Mouse (Mus musculus) gastrocnemius, adult 8-10 months (tissue): ENCODE measurements around the gene Lsm14b. TPM values are rescaled to one million over a fixed set of nuclear protein-coding genes. Genes with fewer than 3 reads are reported as not detected.
A peak's percentile ranks its signal among the peaks of the same experiment; 100 is the strongest.

Experiments
- DNase-seq, 2 experiments: peaks; one replicate each; pipeline ENCODE4 v3.0.0; 2022; ENCODE audit warnings: low spot score in 2 of 2
- total RNA-seq, 4 experiments: library from RNA; stranded (reverse); gene quantifications; 2 replicates each; pipeline ENCODE4 v1.2.4; 2022

Gene Lsm14b
- total RNA-seq, 4 experiments from 2014 or later, result 48.2 to 51.7 (median 50.2) TPM

GRCm38 (mm10) chr2:180051986-180052733 lies 27.4 kb downstream of the Lsm14b start:
- DNase-seq, result no peak

GRCm38 (mm10) chr2:180053001-180053400 lies 28.2 kb downstream of the Lsm14b start:
- peak in 1 of 2 experiments; percentile 20 for DNase-seq

- no peak for DNase-seq
These were observed 38.7 kb downstream of the Lsm14b start for GRCm38 (mm10) chr2:180063338-180064131.

GRCm38 (mm10) chr2:180069770-180070480 lies 45.1 kb downstream of the Lsm14b start:
- DNase-seq, result no peak

- peak; percentile 90 to 94 for DNase-seq
These were observed 46.0 kb downstream of the Lsm14b start, which contains the start of gene Mtg2 for GRCm38 (mm10) chr2:180070481-180071453. Mtg2 (plus strand) TSS chr2:180070588.

DNA sequence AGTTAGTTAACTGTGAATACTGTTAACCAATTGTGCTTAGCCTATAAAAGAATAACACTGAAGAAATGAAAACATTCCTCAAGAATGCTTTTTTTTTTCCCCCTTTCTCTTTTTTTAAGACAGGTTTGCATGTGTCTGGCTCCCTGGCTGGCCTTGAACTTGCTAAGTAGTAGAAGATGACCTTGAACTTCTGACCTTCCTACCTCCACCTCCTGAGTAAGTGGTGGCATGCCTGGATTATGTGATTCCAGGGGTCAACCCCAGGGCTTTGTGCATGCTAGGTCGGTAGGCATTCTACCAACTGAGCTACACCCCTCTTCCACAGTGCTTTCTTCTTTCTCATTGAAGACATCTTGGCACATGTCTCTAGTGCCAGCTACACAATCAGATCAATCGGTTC lies 46.9 kb downstream of the Lsm14b start:
- no peak for DNase-seq

DNA sequence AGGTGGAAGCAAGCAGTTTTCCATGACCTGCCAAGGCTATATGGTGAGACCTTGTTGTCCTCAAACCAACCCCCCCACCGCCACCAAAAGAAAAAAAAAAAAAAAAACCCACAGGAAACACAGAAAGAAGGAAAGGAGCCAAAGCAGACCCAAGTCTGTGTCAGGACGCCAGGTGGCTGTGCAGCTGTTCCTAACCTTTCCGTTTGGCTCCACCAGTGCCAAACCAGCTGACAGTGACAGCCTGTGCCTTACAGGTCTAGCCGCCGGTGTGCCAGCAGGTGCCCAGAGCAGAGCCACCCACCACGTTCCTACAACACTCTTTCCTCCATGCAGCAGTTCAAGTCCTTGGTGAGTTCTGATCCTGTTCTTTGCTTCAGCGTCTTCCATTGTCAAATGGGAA lies 48.1 kb downstream of the Lsm14b start:
- no peak for DNase-seq

- no peak for DNase-seq
These were observed 52.8 kb downstream of the Lsm14b start for GRCm38 (mm10) chr2:180077622-180078021.

DNA sequence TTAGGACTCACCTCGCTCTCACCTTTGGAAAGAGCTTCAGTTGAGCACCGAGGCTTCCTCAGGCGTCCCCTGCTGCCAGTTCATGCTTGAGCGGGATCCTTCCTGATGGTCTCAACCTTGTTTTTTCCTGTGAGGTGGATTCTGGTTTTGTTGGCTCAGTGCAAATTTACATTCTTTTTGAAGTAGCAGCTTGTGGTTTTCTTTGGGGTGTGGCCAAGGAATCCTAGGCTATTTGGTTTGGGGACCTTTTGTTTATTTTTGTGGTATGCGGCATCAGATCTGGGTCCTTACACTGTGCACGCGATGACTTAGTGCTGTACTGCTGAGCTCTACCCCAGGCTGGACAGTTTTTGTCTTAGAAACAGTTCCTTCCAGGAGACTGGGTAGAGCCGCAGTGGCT lies 55.9 kb downstream of the Lsm14b start:
- no peak for DNase-seq

DNA sequence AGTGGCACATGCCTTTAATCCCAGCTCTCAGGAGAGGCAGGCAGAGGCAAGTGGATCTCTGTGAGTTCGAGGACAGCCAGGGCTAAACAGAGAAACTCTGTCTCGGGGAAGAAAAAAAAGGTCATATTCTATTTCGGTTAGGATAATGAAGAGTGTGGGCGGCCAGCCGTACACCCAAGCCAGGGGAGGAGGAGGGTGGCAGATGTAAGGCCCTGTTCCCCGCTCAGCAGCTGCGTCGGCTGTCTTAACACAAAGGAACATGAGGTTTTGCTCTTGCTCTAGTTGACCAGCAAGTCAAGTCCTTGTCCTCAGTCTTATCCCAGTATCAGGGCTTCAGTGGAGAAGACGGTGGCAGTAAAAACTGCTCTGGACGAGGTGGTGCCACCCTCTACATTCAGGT lies 58.3 kb downstream of the Lsm14b start:
- no peak for DNase-seq

DNA sequence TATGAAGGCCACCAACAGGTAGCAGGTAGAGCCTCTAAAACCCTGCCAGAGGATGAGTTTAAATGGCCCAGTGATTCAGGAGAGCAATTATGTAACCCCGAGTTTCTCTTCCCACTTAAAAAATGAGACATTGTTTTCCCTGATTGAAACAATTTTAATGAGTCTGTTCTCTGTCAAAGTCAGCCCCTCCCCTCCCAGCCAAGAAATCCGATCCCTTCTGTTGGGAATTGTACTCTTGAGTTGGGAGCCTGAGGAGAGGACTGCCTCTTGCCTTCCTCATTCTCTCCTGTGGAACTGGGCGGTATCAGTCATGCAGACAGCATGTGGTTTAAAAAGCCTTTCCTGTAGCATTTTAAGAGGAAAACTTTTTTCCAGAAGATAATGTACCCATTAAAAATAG lies 59.8 kb downstream of the Lsm14b start:
- no peak for DNase-seq

Other genes with a start within 250 kb of the Lsm14b start
- gene Taf4, start 48.3 kb upstream of the Lsm14b start, total RNA-seq, result 1 to 10 TPM; 7.2 to 9.6 (median 8.8) TPM
- 100 to 1,000 TPM; 137 to 165 (median 152) TPM for gene Psma7, start 17.4 kb downstream of the Lsm14b start, total RNA-seq
- gene Ss18l1, start 17.5 kb downstream of the Lsm14b start, total RNA-seq, result 1 to 10 TPM; 1.8 to 2.5 (median 2.1) TPM
- gene Mtg2, start 45.6 kb downstream of the Lsm14b start, total RNA-seq, result 10 to 100 TPM; 14.1 to 17.9 (median 16.3) TPM
- gene Hrh3, start 79.5 kb downstream of the Lsm14b start, total RNA-seq, result not detected
- gene Osbpl2, start 94.3 kb downstream of the Lsm14b start, total RNA-seq, result 10 to 100 TPM; 16.6 to 19.2 (median 18.1) TPM
- 100 to 1,000 TPM; 124 to 131 (median 129) TPM for gene Adrm1, start 146.5 kb downstream of the Lsm14b start, total RNA-seq
- 10 to 100 TPM; 10.8 to 16.5 (median 13.8) TPM for gene Lama5, start 200.9 kb downstream of the Lsm14b start, total RNA-seq
- 100 to 1,000 TPM; 348 to 580 (median 436) TPM for gene Rps21, start 232.4 kb downstream of the Lsm14b start, total RNA-seq
- 10 to 100 TPM in 1 of 4 experiments, 1 to 10 TPM in 3; 8.1 to 10.8 (median 9.0) TPM for gene Cables2, start 248.5 kb downstream of the Lsm14b start, total RNA-seq